Mouse (Mus musculus) frontal cortex, postnatal 14 days (tissue): ENCODE measurements around the gene Lin7b.
"Not testable (repeated sequence)": the region's sequence is repeated elsewhere in the genome, so short reads cannot be mapped to it uniquely, and the experiment has no call there.

Experiments
- DNase-seq, 2 experiments: peaks; one replicate each; pipeline ENCODE4 v3.0.0; 2022; ENCODE audit warnings: low spot score in 2 of 2

The Lin7b gene

DNA sequence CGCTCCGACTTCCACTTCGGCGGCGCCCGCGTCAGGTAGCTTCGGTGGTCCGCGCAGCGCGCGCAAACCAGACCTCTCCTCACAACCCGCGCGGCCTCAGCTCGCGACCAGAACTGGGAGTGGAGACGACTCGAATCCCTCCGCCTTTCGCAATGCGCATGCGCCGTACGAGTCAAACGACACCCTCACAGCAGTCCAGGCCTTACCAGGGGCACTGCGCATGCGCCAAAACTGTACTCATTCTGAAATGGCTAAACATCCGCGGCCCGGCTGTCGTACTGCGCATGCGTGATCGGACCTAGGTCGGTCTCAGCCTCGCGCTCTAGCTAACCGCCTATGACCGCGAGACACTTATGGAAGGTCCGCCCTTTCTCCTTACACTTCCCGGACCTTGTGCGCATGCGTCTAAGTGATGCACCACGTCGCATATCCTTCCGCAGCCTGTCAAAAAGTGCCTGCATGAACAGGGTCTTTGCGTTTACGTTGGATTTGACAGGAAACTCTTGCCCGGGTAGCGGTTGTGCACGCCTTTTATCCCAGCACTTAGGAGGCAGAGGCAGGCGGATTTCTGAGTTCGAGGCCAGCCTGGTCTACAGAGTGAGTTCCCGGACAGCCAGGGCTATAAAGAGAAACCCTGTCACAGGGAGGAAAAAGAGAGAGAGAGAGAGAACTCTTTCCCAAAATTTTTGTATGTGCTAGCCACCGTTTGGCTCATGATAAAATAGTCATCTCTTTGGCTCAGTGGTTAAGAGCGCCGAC, 25.4 kb upstream of the Lin7b start, which contains the start of gene Snrnp70:
Gene Snrnp70 (minus strand): TSS at position 165 of the 759 bp plus-strand sequence.
- peak; percentile 100 for DNase-seq

DNA sequence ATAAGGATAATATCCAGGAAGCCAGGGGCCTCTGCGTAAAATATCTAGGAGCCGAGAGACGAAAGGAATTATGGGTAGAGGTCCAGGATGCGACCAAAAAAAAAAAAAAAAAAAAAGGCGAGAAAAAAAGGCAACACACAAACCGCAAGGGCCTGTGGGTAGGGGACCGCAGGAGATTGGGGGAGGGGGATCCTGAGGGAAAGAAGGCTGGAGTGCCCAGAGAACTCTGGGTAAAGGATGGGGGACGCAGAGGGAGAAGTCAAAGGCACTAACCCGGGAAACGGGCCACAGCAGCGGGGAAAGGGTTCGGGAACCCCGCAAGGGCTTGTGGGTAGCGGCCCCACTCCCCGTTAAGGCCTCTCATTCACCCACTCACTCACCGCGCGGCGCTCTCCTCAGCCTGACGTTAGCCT, 24.8 kb upstream of the Lin7b start:
- no peak for DNase-seq

DNA sequence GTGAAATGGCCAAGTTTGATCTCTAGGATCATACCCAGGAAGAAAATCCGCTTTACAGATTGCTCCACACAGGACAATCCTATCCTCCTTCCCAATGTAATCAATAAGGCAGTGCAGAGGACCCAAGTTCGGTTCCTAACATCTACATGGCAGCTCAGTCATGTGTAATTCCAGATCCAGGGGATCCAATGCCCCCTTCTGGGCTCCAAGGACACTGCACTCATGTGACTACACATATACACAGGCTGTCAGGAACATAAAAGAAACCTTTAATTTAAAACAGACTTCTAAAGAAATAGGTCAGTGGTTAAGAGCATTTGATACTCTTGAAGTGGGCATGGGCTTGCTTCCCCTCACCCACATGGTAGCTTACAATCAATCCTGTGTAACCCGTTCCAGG, 15.7 kb upstream of the Lin7b start:
- DNase-seq, result no peak

DNA sequence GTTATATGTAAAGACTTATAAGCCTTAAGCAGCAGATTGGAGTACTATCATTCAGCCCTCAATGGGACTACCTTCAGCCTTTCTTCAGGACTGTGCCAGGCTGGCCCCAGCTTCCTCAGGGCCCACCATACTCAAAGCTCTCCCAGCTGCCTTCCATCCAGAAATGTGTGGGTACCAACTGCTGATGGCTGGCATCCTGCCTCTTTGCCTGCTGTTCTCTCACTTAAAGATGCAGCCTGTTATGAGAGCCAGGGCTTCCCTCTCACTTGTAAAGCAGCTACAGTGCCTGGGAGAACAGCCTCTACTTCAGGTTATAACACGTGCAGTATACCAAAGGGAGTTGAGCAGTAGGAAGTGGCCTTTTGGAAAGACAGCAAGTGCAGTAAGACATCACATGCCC, 5.7 kb upstream of the Lin7b start:
- peak in 1 of 2 experiments; percentile 9 for DNase-seq

DNA sequence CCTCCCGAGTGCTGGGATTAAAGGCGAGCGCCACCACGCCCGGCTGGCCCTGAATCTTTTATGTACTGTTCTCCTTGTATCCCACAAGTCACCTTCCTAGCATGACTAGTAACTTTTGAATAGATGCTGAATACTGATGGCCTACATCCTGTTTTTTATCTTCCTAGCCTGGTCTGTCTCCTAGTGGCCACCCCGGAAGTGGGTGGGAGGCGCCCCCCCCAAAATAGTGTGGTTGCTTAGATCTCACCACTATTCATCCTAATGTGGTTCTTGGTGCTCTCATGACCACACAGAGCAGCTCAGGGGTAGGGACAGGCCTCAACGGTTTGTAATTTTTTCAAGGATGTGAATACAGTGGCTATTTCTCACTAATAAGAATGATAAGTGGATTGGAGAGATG, 4.2 kb upstream of the Lin7b start:
- DNase-seq, result no peak

DNA sequence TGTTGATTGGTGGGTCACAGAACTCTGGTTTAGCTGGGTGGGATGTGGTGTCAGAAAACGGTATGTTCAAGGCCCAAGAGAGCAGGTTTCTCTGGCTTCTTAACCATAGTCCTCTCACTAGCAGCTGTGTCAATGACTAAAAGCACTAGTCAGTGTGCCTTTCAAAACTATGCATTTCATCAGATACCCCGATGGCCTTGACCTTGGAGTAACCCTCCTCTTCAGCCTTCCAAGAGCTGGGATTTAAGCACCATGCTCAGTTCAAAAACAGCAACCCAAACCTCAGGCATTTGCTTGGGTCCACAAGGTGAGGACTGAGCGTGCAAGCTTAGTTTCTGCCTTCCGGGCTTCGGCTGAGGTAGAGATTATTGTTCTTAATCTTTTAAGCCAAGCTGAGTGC, 2.0 kb upstream of the Lin7b start:
- no peak for DNase-seq

DNA sequence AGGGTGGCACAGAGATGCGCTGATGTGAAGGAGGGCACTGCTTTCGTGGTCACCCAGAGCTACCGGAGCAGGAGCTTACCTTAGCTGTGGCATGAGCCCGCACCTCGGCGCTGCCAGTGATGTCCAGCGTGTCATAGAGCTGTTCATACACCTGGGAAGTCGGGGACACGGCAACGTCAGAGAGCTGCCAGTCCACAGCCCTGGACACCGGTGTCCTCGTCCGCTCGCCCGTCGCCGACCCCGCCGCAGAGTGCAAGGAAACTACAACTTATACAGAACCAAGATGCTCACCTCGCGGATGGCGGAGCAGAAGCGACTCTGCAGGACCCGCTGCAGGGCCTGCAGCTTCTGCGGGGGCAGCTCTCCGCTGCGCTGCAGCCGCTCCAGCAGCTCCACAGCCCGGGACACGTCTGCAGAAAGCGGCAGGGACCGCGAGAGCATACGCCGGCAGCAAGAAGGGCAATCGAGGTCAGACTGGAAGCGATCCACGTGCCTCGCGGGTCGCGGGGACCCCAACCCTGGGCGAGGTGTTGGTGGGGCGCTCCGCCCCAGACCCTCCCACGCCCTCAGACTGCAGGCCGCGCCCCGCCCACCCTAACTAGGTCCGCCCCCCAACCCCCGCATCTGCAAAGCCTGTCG, 428 bp downstream of the Lin7b start:
- peak; percentile 33 to 46 for DNase-seq

DNA sequence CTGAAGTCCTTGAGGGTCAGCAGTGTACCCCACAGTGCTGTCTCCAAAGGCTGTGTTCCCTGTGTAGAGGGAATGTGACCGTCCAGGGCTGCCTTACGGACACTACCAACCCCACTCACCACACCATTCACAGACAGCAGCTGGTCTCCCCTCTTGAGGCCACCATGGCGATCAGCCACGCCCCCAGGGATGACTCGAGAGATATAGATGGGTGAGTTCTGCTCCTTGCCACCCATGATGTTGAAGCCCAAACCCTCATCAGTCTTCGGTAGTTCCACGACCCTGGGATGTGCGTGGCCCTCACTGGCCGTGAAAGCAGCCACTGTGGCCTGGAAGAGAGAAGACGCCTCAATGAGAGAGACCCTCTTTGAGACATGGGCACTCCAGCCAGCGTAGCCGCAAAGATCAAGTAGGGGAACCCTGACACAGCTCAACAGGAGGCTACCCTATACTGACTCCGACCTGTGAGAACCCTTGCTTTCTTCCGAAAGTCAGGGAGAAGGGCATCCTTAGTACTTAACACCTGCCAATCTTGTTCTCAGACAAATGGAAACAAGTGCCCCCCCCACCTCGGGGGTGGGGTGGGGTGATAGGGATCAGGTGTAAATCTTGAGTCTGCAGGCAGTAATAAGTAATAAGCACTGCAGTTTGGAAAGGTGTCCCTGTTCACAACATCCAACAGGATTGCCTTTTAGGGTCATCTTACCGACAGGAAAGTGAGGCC, 1.2 kb downstream of the Lin7b start:
- no peak for DNase-seq

DNA sequence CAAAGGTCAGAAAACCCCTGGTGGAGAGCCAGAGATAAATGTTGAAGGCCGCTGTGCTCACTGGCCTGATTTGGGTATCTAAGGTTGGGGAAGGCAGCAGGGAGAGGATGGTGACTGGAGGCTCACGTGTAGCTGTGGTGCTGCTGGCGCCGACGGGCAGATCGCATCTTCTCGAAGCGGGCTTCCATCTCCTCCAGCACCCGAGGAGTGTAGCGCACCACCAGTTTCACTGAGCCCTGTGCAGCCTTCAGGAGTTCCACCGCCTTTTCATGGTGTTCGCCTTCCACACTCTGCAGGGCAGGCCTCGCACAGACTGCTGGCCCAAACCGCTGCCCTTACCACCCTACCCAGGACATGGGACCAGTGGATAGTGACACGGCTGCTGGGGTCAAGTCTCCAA, 2.2 kb downstream of the Lin7b start:
- no peak for DNase-seq

DNA sequence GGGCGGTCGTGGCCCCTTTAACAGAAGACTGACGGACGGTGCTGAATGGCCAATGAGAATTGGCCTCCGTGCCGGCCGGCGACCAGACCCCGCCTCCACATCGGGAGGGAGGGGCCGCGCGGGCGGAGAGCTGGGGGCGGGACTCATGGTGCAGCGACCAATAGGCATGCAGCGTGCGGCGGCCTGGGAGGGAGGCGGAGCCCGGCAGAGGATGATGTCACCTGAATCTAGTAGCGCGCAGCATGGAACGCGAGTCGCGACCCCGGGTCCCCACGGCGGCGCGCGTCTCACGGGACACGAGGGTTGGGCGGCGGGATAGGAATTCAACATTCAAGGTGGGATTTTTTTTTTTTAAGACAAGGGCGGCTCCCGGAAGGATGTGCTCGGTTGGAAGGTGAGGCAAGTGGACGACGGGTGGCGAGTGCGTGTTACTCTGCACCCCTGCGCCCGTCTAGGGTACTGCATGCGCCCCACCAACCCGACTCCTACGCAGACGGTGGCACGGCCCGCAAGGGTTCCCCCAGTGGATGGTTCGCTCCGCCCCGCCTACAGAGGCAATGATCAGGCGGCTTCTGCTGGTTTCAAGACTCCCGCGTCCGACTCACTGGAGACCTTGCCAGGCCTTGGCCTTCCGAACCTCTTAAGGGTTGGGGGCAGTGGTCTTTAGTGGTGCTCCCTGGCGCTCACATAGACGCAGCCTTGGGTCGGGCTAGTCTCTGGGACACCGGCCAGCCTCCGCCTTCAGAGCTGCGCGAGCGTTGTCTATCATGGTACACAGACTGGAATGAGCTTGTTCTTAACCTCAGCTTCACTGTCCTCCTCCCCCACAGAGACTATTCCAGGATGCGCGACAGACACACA, 3.1 kb downstream of the Lin7b start:
- DNase-seq, result peak; percentile 98

DNA sequence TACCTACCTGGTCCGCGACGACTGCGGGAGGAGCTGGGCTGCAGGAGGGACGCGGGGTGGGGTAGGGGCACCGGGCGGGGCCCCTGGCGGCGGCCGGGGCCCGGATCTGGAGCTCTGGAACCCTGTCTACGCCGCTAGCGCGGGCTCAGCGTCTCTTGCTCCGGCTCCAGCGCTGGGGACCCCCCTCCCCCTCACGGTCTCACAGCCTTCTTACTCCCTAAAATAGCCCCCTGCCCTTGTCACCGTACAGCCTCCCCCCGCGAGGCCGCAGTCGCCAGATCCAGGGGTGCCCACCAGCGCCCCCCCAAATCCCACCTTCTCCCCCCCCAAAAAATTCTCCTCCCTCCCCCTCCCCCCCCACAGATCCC, 3.7 kb downstream of the Lin7b start, which contains the start of gene Ppfia3:
Gene Ppfia3 (minus strand): TSS at position 368 of the 368 bp plus-strand sequence.
- DNase-seq, result no peak

DNA sequence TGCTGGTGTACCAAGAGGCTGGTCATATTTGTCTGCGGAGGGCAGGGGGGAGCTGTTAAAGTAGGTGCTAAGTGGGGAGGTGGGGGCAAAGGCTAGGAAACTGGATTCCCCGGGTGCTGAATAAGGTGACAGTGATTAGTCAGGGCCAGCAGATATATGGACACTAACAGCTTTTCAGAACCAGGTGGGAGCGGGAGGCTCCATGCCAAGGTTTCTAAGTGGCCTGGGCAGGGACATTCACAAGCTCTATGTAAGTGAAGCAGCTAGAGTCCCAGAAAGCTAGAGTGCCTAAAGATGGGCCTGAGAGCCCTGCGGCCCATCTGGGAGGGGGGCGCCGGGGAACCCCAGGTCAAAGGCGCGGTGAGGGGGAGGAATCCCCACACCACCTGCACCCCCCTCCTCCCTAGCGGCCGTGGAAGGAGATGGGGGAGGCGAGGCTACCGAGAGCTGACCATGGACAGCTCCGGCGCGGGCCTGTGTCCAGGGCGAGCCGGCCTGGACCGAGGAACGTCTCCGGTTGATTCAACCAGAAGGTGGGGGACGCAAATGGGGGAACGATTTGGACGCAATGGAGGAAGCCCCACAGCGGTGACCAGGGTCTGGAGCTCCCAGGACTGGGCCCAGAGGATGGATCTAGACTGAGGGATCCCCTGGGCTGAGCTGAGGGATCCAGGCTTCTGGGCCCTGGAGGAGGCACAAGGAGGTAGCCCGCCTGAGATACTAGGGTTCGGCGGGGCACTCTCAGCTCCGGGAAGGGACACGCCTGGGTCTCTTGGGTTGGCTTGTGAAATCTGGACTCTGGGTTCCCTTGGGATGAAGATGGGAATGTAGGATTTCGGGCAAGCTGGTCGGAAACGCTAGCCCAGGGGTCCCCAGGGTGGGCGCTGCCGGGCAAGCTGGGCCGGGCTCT, 4.4 kb downstream of the Lin7b start:
- DNase-seq, result peak in 1 of 2 experiments; percentile 30

DNA sequence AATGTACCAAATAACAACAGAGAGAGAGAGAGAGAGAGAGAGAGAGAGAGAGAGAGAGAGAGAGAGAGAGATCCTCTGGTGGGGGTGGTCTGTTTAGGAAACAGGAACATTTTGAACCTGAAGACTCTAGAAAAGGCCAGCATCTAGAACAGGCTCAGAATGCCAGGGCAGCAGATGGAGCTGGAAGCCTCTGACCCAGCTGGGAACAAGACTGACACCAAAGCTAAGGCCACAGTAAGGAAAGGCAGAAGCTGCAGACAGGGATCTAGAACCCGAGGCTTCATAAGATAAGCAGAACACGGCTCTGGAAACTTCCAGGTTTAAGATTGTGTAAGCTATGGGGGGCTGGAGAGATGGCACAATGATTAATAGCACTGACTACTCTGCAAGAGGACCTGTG, 6.4 kb downstream of the Lin7b start:
- no peak for DNase-seq

DNA sequence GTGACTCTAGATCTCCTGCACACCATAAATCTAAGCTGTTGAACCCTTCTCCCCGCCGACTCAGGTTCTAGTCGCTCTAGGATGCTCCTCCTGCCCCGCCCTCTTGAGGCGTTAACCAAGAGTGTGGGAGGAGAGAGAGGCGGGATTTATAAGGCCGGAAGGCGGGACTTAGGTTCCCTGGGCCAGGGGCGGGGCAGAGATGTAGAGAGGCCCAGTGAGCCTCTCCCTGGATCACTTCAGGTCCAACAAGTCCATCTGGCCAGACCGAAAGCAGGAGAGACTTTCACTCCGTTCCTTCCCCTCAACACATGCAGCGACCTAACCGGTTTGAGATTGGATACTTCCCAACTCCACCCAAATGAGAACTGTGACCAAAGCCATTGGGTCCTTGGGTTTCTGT, 7.6 kb downstream of the Lin7b start:
- DNase-seq, result no peak

DNA sequence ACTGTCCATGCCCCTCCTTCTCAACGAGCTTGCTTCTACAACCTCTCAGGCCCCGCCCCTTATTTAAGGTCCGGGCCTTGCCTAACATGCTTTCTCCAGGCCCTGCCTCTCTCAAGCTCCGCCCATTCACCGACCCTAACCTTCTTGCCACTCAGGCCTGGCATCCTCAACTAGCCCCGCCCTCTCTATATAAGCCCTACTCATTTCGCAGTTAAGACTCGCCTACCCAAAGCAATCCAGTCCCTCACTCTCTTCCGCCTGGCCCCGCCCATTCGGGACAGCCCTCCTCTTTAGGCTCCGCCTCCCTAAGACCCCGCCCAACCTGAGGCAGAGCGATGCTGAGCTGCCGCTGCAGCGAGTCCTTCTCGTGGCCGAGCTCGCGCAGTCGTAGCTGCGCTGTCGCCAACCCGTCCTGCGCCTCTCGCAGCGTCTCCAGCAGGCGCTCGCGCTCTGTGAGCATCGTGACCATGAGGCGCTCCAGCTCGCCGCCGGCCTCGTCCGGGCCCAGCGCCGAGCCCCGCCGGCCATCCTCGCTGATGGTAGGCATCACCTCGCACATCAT, 9.1 kb downstream of the Lin7b start:
- peak; percentile 78 to 83 for DNase-seq

DNA sequence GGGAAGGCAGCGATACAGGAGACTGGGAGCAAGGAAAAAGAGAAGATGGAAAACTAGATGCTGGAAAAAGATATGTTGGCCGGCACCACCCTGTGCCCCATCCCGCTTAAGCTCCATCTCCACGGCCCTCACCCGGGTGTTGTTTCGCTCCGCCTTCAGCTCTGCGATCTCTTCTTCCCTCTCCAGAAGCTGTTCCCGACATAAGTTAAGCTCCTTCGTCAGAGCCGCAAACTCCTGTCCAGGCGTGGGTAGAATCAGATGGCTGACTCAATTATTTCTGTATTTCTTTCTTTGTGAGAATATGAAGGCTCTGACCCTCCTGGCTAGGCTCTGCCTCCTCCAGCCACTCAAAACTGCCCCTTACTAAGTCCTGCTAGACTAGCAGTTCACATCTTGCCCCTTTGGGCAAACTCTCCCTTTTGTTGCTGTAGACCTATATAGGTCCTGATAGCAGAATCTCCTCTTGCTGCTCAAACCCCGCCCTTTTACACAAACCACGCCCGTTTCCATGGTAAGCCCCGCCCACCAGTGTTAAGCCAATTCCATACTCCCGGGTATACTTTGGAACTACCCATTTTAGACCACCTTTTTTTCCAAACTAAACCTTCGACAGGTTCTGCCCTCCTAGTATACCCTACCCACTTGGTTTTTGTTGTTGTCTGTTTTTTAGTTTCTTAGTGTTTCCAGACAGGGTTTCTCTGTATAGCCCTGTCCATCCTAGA, 9.8 kb downstream of the Lin7b start:
- no peak for DNase-seq

DNA sequence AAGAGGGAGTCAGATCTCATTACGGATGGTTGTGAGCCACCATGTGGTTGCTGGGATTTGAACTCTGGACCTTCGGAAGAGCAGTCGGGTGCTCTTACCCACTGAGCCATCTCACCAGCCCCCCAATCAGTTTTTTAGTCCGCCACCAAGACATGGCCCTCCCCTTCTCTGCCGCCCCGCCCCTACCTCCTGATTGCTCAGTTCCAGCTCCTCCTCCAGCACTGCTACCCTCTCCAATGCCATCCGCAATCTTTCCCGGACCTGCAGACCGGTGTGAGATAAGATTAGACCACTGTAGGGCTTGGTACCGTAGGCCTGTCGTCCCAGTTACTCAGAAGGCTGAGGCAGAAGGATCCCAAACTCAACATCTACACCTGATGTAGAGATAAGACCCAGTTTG, 11.3 kb downstream of the Lin7b start:
- DNase-seq, result not testable (repeated sequence)

DNA sequence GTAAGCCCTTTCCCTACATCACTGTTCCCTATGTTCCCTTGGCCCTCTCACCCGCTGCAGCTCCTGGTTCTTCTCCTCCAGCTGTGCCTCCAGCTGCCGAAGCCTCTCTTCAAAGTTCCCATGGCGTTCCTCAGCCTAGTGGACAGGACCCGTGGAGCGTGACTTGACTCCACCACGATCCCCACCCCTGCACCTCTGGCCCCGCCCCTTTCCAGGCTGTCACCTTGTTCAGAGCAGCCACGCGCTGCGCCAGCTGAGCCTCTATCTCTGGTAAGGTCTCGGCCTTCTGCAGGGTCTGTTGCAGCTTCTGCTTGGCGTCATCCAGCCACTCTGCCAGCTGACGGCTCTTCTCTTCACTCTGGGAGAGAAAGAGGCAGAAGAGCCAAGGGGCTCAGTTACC, 14.3 kb downstream of the Lin7b start:
- no peak for DNase-seq

DNA sequence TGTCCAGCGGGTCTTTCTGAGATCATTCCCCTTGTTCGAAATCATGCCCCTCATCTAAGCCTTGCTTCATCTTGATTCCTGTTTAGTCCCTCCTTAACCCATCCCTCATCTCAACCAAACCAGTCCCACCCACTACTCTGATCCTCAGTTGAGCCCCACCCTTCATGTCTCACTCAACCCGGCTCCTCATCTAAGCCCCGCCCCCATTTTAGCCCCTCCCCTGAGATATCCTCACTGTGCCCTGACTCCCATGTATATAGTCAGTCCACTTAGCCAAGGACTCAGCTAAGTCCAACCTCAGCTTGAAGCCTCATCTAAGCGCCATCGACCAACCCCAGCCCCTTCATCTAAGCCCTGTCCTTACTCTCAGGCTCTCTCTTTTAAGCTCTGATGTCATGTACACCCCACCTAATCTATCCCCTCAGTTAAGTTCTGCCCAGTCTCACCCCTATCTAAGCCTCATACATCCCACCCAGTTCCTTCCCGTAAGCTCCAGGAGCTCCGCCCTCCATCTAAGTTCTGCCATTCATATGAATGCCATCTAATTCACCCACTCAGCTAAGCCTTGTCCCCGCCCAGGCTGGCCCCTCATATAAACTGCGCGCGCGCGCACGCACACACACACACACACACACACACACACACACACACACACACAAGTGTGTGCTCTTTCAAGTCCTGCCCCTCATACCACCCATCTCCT, 14.9 kb downstream of the Lin7b start:
- DNase-seq, result no peak
